Mouse (Mus musculus) inflammation-experienced regulatory T-cells, adult 16 weeks (primary cell): ENCODE measurements around the gene Rnf135. TPM values are rescaled to one million over a fixed set of nuclear protein-coding genes. Genes with fewer than 3 reads are reported as not detected.

Experiments used
- polyA plus RNA-seq: library from polyadenylated mRNA; unstranded; fragments of 100-300 nt; shearing (Covaris generic); gene quantifications from one replicate; pipeline ENCODE4 v1.2.1, GENCODE M21; 2017

Rnf135 gene
- 21.4 TPM for polyA plus RNA-seq

GRCm38 (mm10) chr11:80183705-80184255 lies at the start of gene Rnf135:
Gene Rnf135, plus strand, starts transcription at chr11:80183851.

GRCm38 (mm10) chr11:80141825-80142521 lies 41.7 kb upstream of the Rnf135 start, which contains the start of gene Tefm:
Gene Tefm, minus strand, starts transcription at chr11:80142175.

GRCm38 (mm10) chr11:80153857-80154495 lies 29.7 kb upstream of the Rnf135 start, which contains the start of gene Adap2:
Gene Adap2, plus strand, starts transcription at chr11:80154105.

GRCm38 (mm10) chr11:80208860-80209800 lies 25.5 kb downstream of the Rnf135 start, which contains the start of gene Rhot1:
Gene Rhot1, plus strand, starts transcription at chr11:80209019.

Other genes with a start within 250 kb of the Rnf135 start
- gene Utp6, start 221.5 kb upstream of the Rnf135 start, polyA plus RNA-seq, result 67.4 TPM
- gene Suz12, start 190.7 kb upstream of the Rnf135 start, polyA plus RNA-seq, result 11.4 TPM
- gene Crlf3, start 102.9 kb upstream of the Rnf135 start, polyA plus RNA-seq, result 400 TPM
- gene Atad5, start 94.5 kb upstream of the Rnf135 start, polyA plus RNA-seq, result 5.9 TPM
- gene Tefm, start 41.7 kb upstream of the Rnf135 start, polyA plus RNA-seq, result 26.4 TPM
- gene Adap2, start 29.7 kb upstream of the Rnf135 start, polyA plus RNA-seq, result 0.22 TPM
- 34.8 TPM for gene Rhot1, start 25.2 kb downstream of the Rnf135 start, polyA plus RNA-seq
- 0.87 TPM for gene Rhbdl3, start 117.1 kb downstream of the Rnf135 start, polyA plus RNA-seq
- 17.5 TPM for gene 5730455P16Rik, start 194.2 kb downstream of the Rnf135 start, polyA plus RNA-seq
- 293 TPM for gene Zfp207, start 199.4 kb downstream of the Rnf135 start, polyA plus RNA-seq
- 208 TPM for gene Psmd11, start 244.8 kb downstream of the Rnf135 start, polyA plus RNA-seq